Mouse (Mus musculus) kidney, embryonic 14.5 days (tissue): ENCODE measurements around the gene Pfkl. TPM values are rescaled to one million over a fixed set of nuclear protein-coding genes. Genes with fewer than 3 reads are reported as not detected.
A peak's percentile ranks its signal among the peaks of the same experiment; 100 is the strongest.
"Not testable (repeated sequence)": the region's sequence is repeated elsewhere in the genome, so short reads cannot be mapped to it uniquely, and the experiment has no call there.

Experiments used
- ATAC-seq: fragments of 200-750 bp; cut with Nextera tagmentation; 2 replicates; pipeline ENCODE4 v1.8.0; 2017; ENCODE audit warnings: moderate number of reproducible peaks, mild to moderate bottlenecking, moderate TSS enrichment, moderate library complexity; ENCODE audit not compliant: low FRiP score, low TSS enrichment
- H3K27ac ChIP-seq: fragments of 300-500 bp; sonication (generic); 2 replicates; pipeline ENCODE4 v1.5.1; 2014; ENCODE audit warnings: low read depth, mild to moderate bottlenecking, low read length, moderate library complexity, mixed read lengths
- H3K27me3 ChIP-seq: fragments of 300-500 bp; sonication (generic); 2 replicates; pipeline ENCODE4 v1.6.1; 2014; ENCODE audit warnings: mild to moderate bottlenecking, low read length; ENCODE audit not compliant: control insufficient read depth, insufficient read depth
- H3K36me3 ChIP-seq: fragments of 300-500 bp; sonication (generic); 2 replicates; pipeline ENCODE4 v1.6.1; 2014; ENCODE audit warnings: low read length, mixed read lengths; ENCODE audit not compliant: control insufficient read depth, insufficient read depth
- H3K4me1 ChIP-seq: fragments of 300-500 bp; sonication (generic); 2 replicates; pipeline ENCODE4 v1.6.1; 2014; ENCODE audit warnings: low read length, mixed read lengths; ENCODE audit not compliant: control insufficient read depth, insufficient read depth
- H3K4me2 ChIP-seq: fragments of 300-500 bp; sonication (generic); replicated peaks from 2 replicates; pipeline ENCODE4 v1.6.1; 2014; ENCODE audit warnings: low read depth, mild to moderate bottlenecking, low read length
- H3K4me3 ChIP-seq: fragments of 300-500 bp; sonication (generic); 2 replicates; pipeline ENCODE4 v1.5.1; 2014; ENCODE audit warnings: mild to moderate bottlenecking, low read length
- H3K9ac ChIP-seq: fragments of 300-500 bp; sonication (generic); 2 replicates; pipeline ENCODE4 v1.6.1; 2014; ENCODE audit warnings: low read depth, mild to moderate bottlenecking, low read length, moderate library complexity
- H3K9me3 ChIP-seq: fragments of 300-500 bp; sonication (generic); 2 replicates; pipeline ENCODE4 v1.6.1; 2016; ENCODE audit warnings: low read length; ENCODE audit not compliant: control insufficient read depth
- WGBS: fragments of 180-500 bp; shearing (Covaris S2); extraction: QIAGEN DNeasy Blood & Tissue Kit; methylation state at CpG from one replicate; pipeline ENCODE4 v1.1.7; 2014; 5-methylcytosine and 5-hydroxymethylcytosine counted together
- polyA plus RNA-seq: library from polyadenylated mRNA; unstranded; fragments of >200 nt; fragmentation: Nextera tagmentation; extraction: Ambion mirVana; gene quantifications from 2 replicates; pipeline ENCODE4 v1.2.1, GENCODE M21; 2014

Gene Pfkl
- polyA plus RNA-seq, 1 experiment from 2014 or later: 118 TPM

DNA sequence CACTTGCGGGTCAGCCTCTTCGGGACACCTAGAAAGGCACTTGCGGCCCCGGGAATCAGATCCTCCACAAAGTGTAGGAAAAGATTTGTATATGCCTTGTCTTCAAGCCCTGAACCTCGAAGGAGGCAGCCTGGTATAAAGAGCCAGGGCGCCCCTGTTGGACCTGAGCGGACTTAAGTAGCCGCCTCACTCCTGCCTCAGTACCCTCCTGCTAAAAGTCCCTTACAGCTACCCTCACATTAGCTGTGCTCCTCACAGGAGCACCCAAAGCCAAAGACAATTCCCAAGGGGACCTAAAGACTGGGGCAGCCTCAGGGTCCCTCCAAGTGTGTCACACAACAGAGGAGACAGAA, 39.9 kb downstream of the Pfkl start:
- peaks cover 22% of the 10 kb centered on the region for H3K27me3 ChIP-seq
- peak overlapping the region; percentile 51 for H3K4me2 ChIP-seq
- no peak overlapping the region for H3K27ac ChIP-seq
- H3K4me3 ChIP-seq: peak overlapping the region; percentile 32
- ATAC-seq: no peak
- no peaks in the 10 kb centered on the region for H3K36me3 ChIP-seq
- WGBS: 9% methylated on average over 8 of the region's 8 CpGs
- no peaks in the 10 kb centered on the region for H3K9me3 ChIP-seq
- no peaks in the 10 kb centered on the region for H3K4me1 ChIP-seq
- H3K9ac ChIP-seq: 0 out of 2 replicates have a peak overlapping the region, but pooled peaks have one; percentile 4

DNA sequence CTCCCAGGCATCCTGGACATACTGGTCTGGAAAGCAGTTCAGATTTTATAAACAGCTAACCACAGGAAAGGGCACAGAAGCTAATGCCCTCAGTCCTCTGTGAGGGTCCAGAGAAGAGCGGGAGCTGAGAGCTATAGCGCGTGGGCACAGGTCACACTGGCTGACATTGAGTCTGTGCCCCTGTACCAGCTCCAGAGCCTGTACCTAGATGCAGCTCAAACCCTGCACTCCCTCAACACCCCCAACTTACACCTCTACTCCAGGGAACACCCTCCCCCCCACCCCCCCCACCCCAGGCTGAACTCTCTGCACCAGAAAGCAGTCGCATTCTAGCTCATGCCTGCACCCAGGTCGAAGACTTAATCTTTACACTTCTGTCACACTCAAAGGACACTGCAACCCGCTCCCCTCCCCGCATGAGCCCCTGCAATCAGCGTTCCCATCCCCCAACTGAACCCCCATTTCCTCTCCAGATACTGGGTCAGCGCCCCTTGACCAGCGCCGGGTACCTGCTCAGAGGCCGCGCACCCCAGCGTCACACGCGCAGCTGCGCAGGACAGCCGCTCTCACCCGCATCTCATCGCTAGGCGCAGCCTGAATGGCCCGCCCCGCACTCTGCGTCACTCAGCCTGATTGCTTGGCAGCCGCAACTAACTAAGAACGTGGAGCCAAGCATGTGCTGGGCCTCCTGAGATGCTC, 40.5 kb downstream of the Pfkl start:
- peak overlapping the region; percentile 32 for H3K4me3 ChIP-seq
- no peaks in the 10 kb centered on the region for H3K9me3 ChIP-seq
- 0 out of 2 replicates have a peak, but pooled peaks have one; percentile 28 for ATAC-seq
- H3K9ac ChIP-seq: 0 out of 2 replicates have a peak overlapping the region, but pooled peaks have one; percentile 4
- peak overlapping the region; percentile 51 for H3K4me2 ChIP-seq
- 6% methylated on average over 26 of the region's 26 CpGs for WGBS
- no peaks in the 10 kb centered on the region for H3K4me1 ChIP-seq
- H3K27ac ChIP-seq: no peak overlapping the region
- H3K36me3 ChIP-seq: no peaks in the 10 kb centered on the region
- H3K27me3 ChIP-seq: peaks cover 22% of the 10 kb centered on the region

DNA sequence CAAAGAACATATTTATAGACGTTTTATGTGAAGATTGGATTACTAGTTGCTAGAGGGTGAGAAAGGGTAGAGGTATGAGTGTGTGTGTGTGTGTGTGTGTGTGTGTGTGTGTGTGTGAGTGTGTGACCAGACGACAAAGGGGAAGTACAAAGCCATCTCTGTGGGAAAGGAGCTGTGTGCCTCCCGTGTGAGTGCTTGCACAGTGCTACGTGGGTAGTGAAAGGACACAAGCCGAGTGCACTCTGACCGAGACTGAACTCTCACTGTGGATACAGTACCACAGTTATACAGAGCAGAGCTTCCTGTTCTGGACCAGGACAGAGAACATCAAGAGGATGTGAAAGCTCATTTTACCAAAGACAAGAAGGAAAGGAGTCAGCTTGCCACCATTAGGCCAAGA, 45.9 kb downstream of the Pfkl start:
- H3K4me3 ChIP-seq: no peak overlapping the region
- no peaks in the 10 kb centered on the region for H3K4me1 ChIP-seq
- H3K27ac ChIP-seq: no peak overlapping the region
- no peaks in the 10 kb centered on the region for H3K9me3 ChIP-seq
- no peak for ATAC-seq
- H3K4me2 ChIP-seq: no peak overlapping the region
- WGBS: 86% methylated on average over 6 of the region's 6 CpGs
- H3K27me3 ChIP-seq: peaks cover 7% of the 10 kb centered on the region; the same call in 1 of the 2 replicates
- no peaks in the 10 kb centered on the region for H3K36me3 ChIP-seq
- H3K9ac ChIP-seq: no peak overlapping the region

GRCm38 (mm10) chr10:77962725-77963124, 47.2 kb downstream of the Pfkl start:
- no peak overlapping the region for H3K4me3 ChIP-seq
- 90% methylated on average over 2 of the region's 2 CpGs for WGBS
- H3K36me3 ChIP-seq: no peaks in the 10 kb centered on the region
- H3K9me3 ChIP-seq: no peaks in the 10 kb centered on the region
- no peaks in the 10 kb centered on the region for H3K27me3 ChIP-seq
- no peak overlapping the region for H3K27ac ChIP-seq
- no peak for ATAC-seq
- H3K4me1 ChIP-seq: no peaks in the 10 kb centered on the region
- no peak overlapping the region for H3K4me2 ChIP-seq
- no peak overlapping the region for H3K9ac ChIP-seq

DNA sequence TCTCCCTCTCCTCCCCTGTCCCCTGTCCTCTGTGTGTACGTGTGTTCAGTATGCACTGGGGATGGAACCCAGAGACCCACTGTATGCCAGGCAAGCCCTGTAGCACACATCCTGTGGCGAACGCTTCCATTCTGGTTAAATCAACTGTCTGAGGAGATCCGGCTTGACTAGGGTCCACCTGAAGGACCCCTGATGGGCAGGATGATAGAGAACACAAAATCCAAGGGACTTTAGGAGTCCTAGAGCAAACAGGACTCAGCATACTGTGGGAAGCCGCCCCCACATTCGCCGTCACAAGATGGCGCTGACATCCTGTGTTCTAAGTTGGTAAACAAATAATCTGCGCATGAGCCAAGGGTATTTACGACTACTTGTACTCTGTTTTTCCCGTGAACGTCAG, 59.4 kb downstream of the Pfkl start:
- WGBS: 93% methylated on average over 8 of the region's 12 CpGs
- not testable (repeated sequence) for H3K27ac ChIP-seq, H3K4me2 ChIP-seq, H3K4me1 ChIP-seq, H3K9ac ChIP-seq, H3K4me3 ChIP-seq, H3K9me3 ChIP-seq, H3K36me3 ChIP-seq, ATAC-seq, H3K27me3 ChIP-seq

GRCm38 (mm10) chr10:77939685-77940084, 70.2 kb downstream of the Pfkl start:
- no peaks in the 10 kb centered on the region for H3K36me3 ChIP-seq
- no peaks in the 10 kb centered on the region for H3K4me1 ChIP-seq
- no peak overlapping the region for H3K27ac ChIP-seq
- no peaks in the 10 kb centered on the region for H3K9me3 ChIP-seq
- H3K4me2 ChIP-seq: no peak overlapping the region
- 73% methylated on average over 2 of the region's 2 CpGs for WGBS
- H3K4me3 ChIP-seq: no peak overlapping the region
- no peak overlapping the region for H3K9ac ChIP-seq
- no peak for ATAC-seq
- no peaks in the 10 kb centered on the region for H3K27me3 ChIP-seq

Other genes starting within 250 kb of the Pfkl start
- not detected in 2 replicates for gene Gm3238, start 238.8 kb downstream of the Pfkl start, polyA plus RNA-seq
- gene Gm7138, start 233.1 kb downstream of the Pfkl start, polyA plus RNA-seq: not detected in 2 replicates
- not detected in 2 replicates for gene Gm3250, start 227.5 kb downstream of the Pfkl start, polyA plus RNA-seq
- not detected in 2 replicates for gene Gm7137, start 221.9 kb downstream of the Pfkl start, polyA plus RNA-seq
- gene Gm9639, start 215.0 kb downstream of the Pfkl start, polyA plus RNA-seq: not detected in 2 replicates
- not detected in 2 replicates for gene Gm19668, start 210.9 kb downstream of the Pfkl start, polyA plus RNA-seq
- gene Gm9507, start 198.2 kb downstream of the Pfkl start, polyA plus RNA-seq: not detected in 2 replicates
- gene Gm2696, start 195.4 kb downstream of the Pfkl start, polyA plus RNA-seq: not detected in 2 replicates
- not detected in 2 replicates for gene Krtap10-4, start 183.0 kb downstream of the Pfkl start, polyA plus RNA-seq
- not detected in 2 replicates for gene Krtap10-10, start 174.1 kb downstream of the Pfkl start, polyA plus RNA-seq
- gene Gm36176, start 163.3 kb downstream of the Pfkl start, polyA plus RNA-seq: not detected in 2 replicates
- not detected in 2 replicates for gene Gm10318, start 157.2 kb downstream of the Pfkl start, polyA plus RNA-seq
- not detected in 2 replicates for gene Gm3285, start 148.1 kb downstream of the Pfkl start, polyA plus RNA-seq
- gene Lrrc3, start 107.5 kb downstream of the Pfkl start, polyA plus RNA-seq: 2.2 and 3.3 TPM in 2 replicates
- 0.27 and 0.54 TPM in 2 replicates for gene Trpm2, start 39.5 kb downstream of the Pfkl start, polyA plus RNA-seq
- 26.4 and 35.8 TPM in 2 replicates for gene 1810043G02Rik, start 31.6 kb downstream of the Pfkl start, polyA plus RNA-seq
- 0.41 and 0.66 TPM in 2 replicates for gene Dnmt3l, start 31.9 kb upstream of the Pfkl start, polyA plus RNA-seq
- gene Aire, start 33.5 kb upstream of the Pfkl start, polyA plus RNA-seq: 1.2 and 1.5 TPM in 2 replicates
- 3.8 and 4.8 TPM in 2 replicates for gene Icosl, start 59.2 kb upstream of the Pfkl start, polyA plus RNA-seq
- gene D10Jhu81e, start 159.7 kb upstream of the Pfkl start, polyA plus RNA-seq: 16.3 and 85.4 TPM in 2 replicates
- gene Pwp2, start 175.1 kb upstream of the Pfkl start, polyA plus RNA-seq: 10.4 and 19.9 TPM in 2 replicates
- 16.3 and 22.2 TPM in 2 replicates for gene Trappc10, start 234.6 kb upstream of the Pfkl start, polyA plus RNA-seq